Mouse (Mus musculus): Measurements from ENCODE around the gene Tns1. TPM values are rescaled to one million over a fixed set of nuclear protein-coding genes. Genes with fewer than 3 reads are reported as not detected.

The Tns1 gene
- total and polyA plus RNA-seq, 3 experiments: 0.40 to 3.6 (median 0.89) TPM

GRCm38 (mm10) chr1:73947525-73948304 lies 176.5 kb downstream of the Tns1 start:
- Histone ChIP-seq H3K4me1 (ENCODE audit: control insufficient read depth in 1 of 2, insufficient read depth in 2 of 2) (peaks cover 0 to 10% of the 10 kb centered on the region in 2 experiments; a peak in 1 of 4 replicates), H3K27me3 (replicated peaks) (no peaks in the 10 kb centered on the region), H3K36me3 (replicated peaks in 1 of 2; ENCODE audit: control insufficient read depth in 1 of 2, insufficient read depth in 1 of 2, low read length in 1 of 2) (no peaks in the 10 kb centered on the region), H3K4me2 (ENCODE audit: insufficient read depth, low read depth, poor library complexity, severe bottlenecking) (no peak overlapping the region), H3K9ac (ENCODE audit: insufficient read depth, low read depth) (no peak overlapping the region), H3K9me3 (replicated peaks; ENCODE audit: low read length) (no peaks in the 10 kb centered on the region), H3K79me2 (replicated peaks; ENCODE audit: control insufficient read depth, extremely low read depth, insufficient read depth, poor library complexity, severe bottlenecking) (no peaks in the 10 kb centered on the region), H3K4me3 (replicated peaks in 1 of 3; ENCODE audit: low read depth in 2 of 3, low read length in 2 of 3, poor library complexity in 1 of 3) (no peak overlapping the region), H3K27ac (ENCODE audit: insufficient read depth, low read depth) (no peak overlapping the region)
- DNase-seq (ENCODE audit: extremely low read depth): no peak
- in situ Hi-C loops (cut with MboI; ENCODE audit: low pct_ligation_motif_present, low pct_unique_long_range_greater_than_20kb, low sequenced_read_pairs) (no loop called here), dilution Hi-C loops (cut with MboI; ENCODE audit: extremely low pct_ligation_motif_present, extremely low pct_unique_long_range_greater_than_20kb, low sequenced_read_pairs) (no loop called here)
- TF ChIP-seq ETS1 (conservative IDR thresholded peaks at IDR 0.05; ENCODE audit: low read depth, low read length) (no peak), ELF1 (IDR thresholded peaks at IDR 0.05; ENCODE audit: low read depth, low read length) (no peak), USF2 (conservative IDR thresholded peaks at IDR 0.05; ENCODE audit: low read depth, low read length) (no peak), CHD1 (IDR thresholded peaks at IDR 0.05; ENCODE audit: low read depth, low read length) (no peak), SIN3A (IDR thresholded peaks at IDR 0.05; ENCODE audit: low read length) (no peak), CHD2 (IDR thresholded peaks at IDR 0.05; ENCODE audit: low read length) (no peak), IRF4 (IDR thresholded peaks at IDR 0.05; ENCODE audit: low read depth, low read length) (no peak), JUN (IDR thresholded peaks at IDR 0.05; ENCODE audit: insufficient read depth, low read depth, low read length) (no peak), MEF2A (IDR thresholded peaks at IDR 0.05; ENCODE audit: borderline replicate concordance, low read depth, low read length) (no peak), MXI1 (IDR thresholded peaks at IDR 0.05; ENCODE audit: low read depth, low read length) (no peak), MYC (IDR thresholded peaks at IDR 0.05; ENCODE audit: low read depth, low read length) (no peak)

- no peak for DNase-seq (ENCODE audit: extremely low read depth)
- no peaks in the 10 kb centered on the region for H3K79me2 ChIP-seq (replicated peaks; ENCODE audit: control insufficient read depth, extremely low read depth, insufficient read depth, poor library complexity, severe bottlenecking)
- no peak for TF ChIP-seq NELFE (IDR thresholded peaks at IDR 0.05; ENCODE audit: low read depth, low read length)
- TF ChIP-seq TBP (conservative IDR thresholded peaks at IDR 0.05; ENCODE audit: low read depth, low read length): no peak
- no peak for TF ChIP-seq RCOR1 (conservative IDR thresholded peaks at IDR 0.05; ENCODE audit: low read depth, low read length)
- TF ChIP-seq ETS1 (conservative IDR thresholded peaks at IDR 0.05; ENCODE audit: low read depth, low read length): no peak
- no peak for TF ChIP-seq ZNF384 (IDR thresholded peaks at IDR 0.05; ENCODE audit: low read depth, low read length)
- no peak for TF ChIP-seq ELF1 (IDR thresholded peaks at IDR 0.05; ENCODE audit: low read depth, low read length)
- TF ChIP-seq CHD1 (IDR thresholded peaks at IDR 0.05; ENCODE audit: low read depth, low read length): no peak
- TF ChIP-seq USF2 (conservative IDR thresholded peaks at IDR 0.05; ENCODE audit: low read depth, low read length): no peak
- no peak for TF ChIP-seq IRF4 (IDR thresholded peaks at IDR 0.05; ENCODE audit: low read depth, low read length)
- TF ChIP-seq PAX5 (IDR thresholded peaks at IDR 0.05; ENCODE audit: low read length): no peak
- TF ChIP-seq UBTF (IDR thresholded peaks at IDR 0.05; ENCODE audit: low read depth, low read length): no peak
- H3K4me3 ChIP-seq (replicated peaks in 1 of 3; ENCODE audit: low read depth in 2 of 3, low read length in 2 of 3, poor library complexity in 1 of 3): no peak overlapping the region
- no peaks in the 10 kb centered on the region for H3K36me3 ChIP-seq (replicated peaks in 1 of 2; ENCODE audit: control insufficient read depth in 1 of 2, insufficient read depth in 1 of 2, low read length in 1 of 2)
- in situ Hi-C loops (cut with MboI; ENCODE audit: low pct_ligation_motif_present, low pct_unique_long_range_greater_than_20kb, low sequenced_read_pairs): no loop called here
- H3K9ac ChIP-seq (ENCODE audit: insufficient read depth, low read depth): no peak overlapping the region
- dilution Hi-C loops (cut with MboI; ENCODE audit: extremely low pct_ligation_motif_present, extremely low pct_unique_long_range_greater_than_20kb, low sequenced_read_pairs): no loop called here
- H3K4me2 ChIP-seq (ENCODE audit: insufficient read depth, low read depth, poor library complexity, severe bottlenecking): no peak overlapping the region
- no peaks in the 10 kb centered on the region for H3K27me3 ChIP-seq (replicated peaks)
- no peaks in the 10 kb centered on the region for H3K9me3 ChIP-seq (replicated peaks; ENCODE audit: low read length)
- H3K4me1 ChIP-seq (ENCODE audit: control insufficient read depth in 1 of 2, insufficient read depth in 2 of 2): peaks cover 4 to 20% of the 10 kb centered on the region in 2 experiments; a peak in 2 of 4 replicates
- no peak overlapping the region for H3K27ac ChIP-seq (ENCODE audit: insufficient read depth, low read depth)
These were observed 177.5 kb downstream of the Tns1 start for GRCm38 (mm10) chr1:73946701-73947100.

All from CH12.LX (cell line).